29 mouse cellular contexts compared by ENCODE assay signal in genomic region chr9:22494203-22494807, GRCm38 (mm10). TPM values are rescaled to one million over a fixed set of nuclear protein-coding genes. Genes with fewer than 3 reads are reported as not detected.
A peak's percentile ranks its signal among the peaks of the same experiment; 100 is the strongest.
DNase-seq lines count a peak whose midpoint lies in the region; ATAC-seq and TF ChIP-seq lines count a peak whose summit lies in the region.
"Had no signal": no experiment of that assay in that cellular context is flagged by ENCODE, and none has a peak within 500 bp of the region (broad histone marks: within the 10 kb centered on the region; RNA-seq: fewer than 3 reads in every experiment).

No protein-coding gene starts in this region.

- intact Hi-C loops in heart, postnatal 14 days (cut with DNase I), result no loop called here

- H3K27me3 ChIP-seq in liver, embryonic 14.5 days (ENCODE audit: control insufficient read depth, insufficient read depth, low read length), result no peaks in the 10 kb centered on the region
- no peaks in the 10 kb centered on the region for H3K27me3 ChIP-seq in liver, embryonic 12.5 days (replicated peaks)
- H3K27me3 ChIP-seq: CH12.LX; forebrain, embryonic 13.5 days; hindbrain, embryonic 15.5 days; megakaryocyte, embryonic 14.5 days; Patski; stomach, embryonic 15.5 days had no signal

- no peak for TF ChIP-seq EP300 in liver, embryonic 14.5 days (IDR thresholded peaks at IDR 0.05; ENCODE audit: low read depth)

- H3K4me2 ChIP-seq in liver, embryonic 14.5 days (ENCODE audit: low read depth), result no peak overlapping the region
- H3K4me2 ChIP-seq in liver, embryonic 12.5 days, result no peak overlapping the region
- H3K4me2 ChIP-seq: forebrain, embryonic 13.5 days; hindbrain, embryonic 15.5 days; stomach, embryonic 15.5 days had no signal

- DNase-seq in heart, adult 11 months, result peak; percentile 68
- DNase-seq in heart, postnatal 14 days, result no peak
- no peak for DNase-seq in liver, embryonic 14.5 days (ENCODE audit: low read depth in 3 of 3, low spot score in 3 of 3)
- peak; percentile 54 for DNase-seq in ES-CJ7 (ENCODE audit: low read depth, low spot score)
- DNase-seq in cerebellum, postnatal 4 days (ENCODE audit: low spot score in 2 of 2), result no peak
- no peak for DNase-seq in thymus, postnatal 0 days (ENCODE audit: low spot score)
- DNase-seq: cerebellum, postnatal 25 days; gastrocnemius, postnatal 14 days; kidney, adult 18-20 months; kidney, postnatal 4 days; right cerebral cortex, postnatal 14 days; thymus, postnatal 14 days had no signal

- H3K9ac ChIP-seq in liver, embryonic 14.5 days (replicated peaks), result no peak overlapping the region
- no peak overlapping the region for H3K9ac ChIP-seq in liver, embryonic 12.5 days
- H3K9ac ChIP-seq: forebrain, embryonic 13.5 days; hindbrain, embryonic 15.5 days; stomach, embryonic 15.5 days had no signal

- no peaks in the 10 kb centered on the region for H3K4me1 ChIP-seq in liver, embryonic 14.5 days (replicated peaks; ENCODE audit: control insufficient read depth in 2 of 2, insufficient read depth in 2 of 2, low read length in 1 of 2)
- no peaks in the 10 kb centered on the region for H3K4me1 ChIP-seq in liver, embryonic 12.5 days
- H3K4me1 ChIP-seq: embryonic facial prominence, embryonic 10.5 days; forebrain, embryonic 13.5 days; hindbrain, embryonic 15.5 days; stomach, embryonic 15.5 days had no signal

- 60% methylated on average over 9 of the region's 9 CpGs for WGBS in liver, embryonic 14.5 days (ENCODE audit: insufficient replicate concordance)
- WGBS in liver, embryonic 12.5 days (ENCODE audit: insufficient replicate concordance), result 60% methylated on average over 9 of the region's 9 CpGs

- no peak overlapping the region for H3K4me3 ChIP-seq in liver, embryonic 14.5 days (ENCODE audit: insufficient read depth in 1 of 2, low read depth in 2 of 2, low read length in 2 of 2)
- H3K4me3 ChIP-seq in liver, embryonic 12.5 days, result no peak overlapping the region
- H3K4me3 ChIP-seq: embryonic facial prominence, embryonic 10.5 days; forebrain, embryonic 13.5 days; heart, embryonic 10.5 days; hindbrain, embryonic 15.5 days; megakaryocyte, embryonic 14.5 days; stomach, embryonic 15.5 days had no signal

- peak; percentile 42 for TF ChIP-seq CTCF in liver, embryonic 14.5 days (IDR thresholded peaks at IDR 0.05; ENCODE audit: low read depth)

- H3K27ac ChIP-seq in liver, embryonic 14.5 days, result no peak overlapping the region
- H3K27ac ChIP-seq in liver, embryonic 12.5 days, result no peak overlapping the region
- H3K27ac ChIP-seq: embryonic facial prominence, embryonic 10.5 days; forebrain, embryonic 13.5 days; heart, embryonic 10.5 days; hindbrain, embryonic 15.5 days; stomach, embryonic 15.5 days had no signal

- H3K9me3 ChIP-seq in liver, embryonic 14.5 days (ENCODE audit: control insufficient read depth, low read length), result no peaks in the 10 kb centered on the region
- H3K9me3 ChIP-seq in liver, embryonic 12.5 days (replicated peaks), result no peaks in the 10 kb centered on the region
- H3K9me3 ChIP-seq: forebrain, embryonic 13.5 days; heart, embryonic 10.5 days; hindbrain, embryonic 15.5 days; stomach, embryonic 15.5 days had no signal

- no peaks in the 10 kb centered on the region for H3K36me3 ChIP-seq in liver, embryonic 14.5 days (replicated peaks; ENCODE audit: control insufficient read depth, insufficient read depth, low read depth)
- H3K36me3 ChIP-seq in liver, embryonic 12.5 days, result no peaks in the 10 kb centered on the region
- H3K36me3 ChIP-seq: embryonic facial prominence, embryonic 10.5 days; hindbrain, embryonic 15.5 days; stomach, embryonic 15.5 days had no signal

- no peak for ATAC-seq in liver, embryonic 14.5 days (ENCODE audit: insufficient read depth)
- no peak for ATAC-seq in liver, embryonic 12.5 days
- ATAC-seq in megakaryocyte, adult 5-6 weeks (ENCODE audit: poor library complexity, severe bottlenecking), result peak; percentile 80
- ATAC-seq: forebrain, embryonic 13.5 days; Patski had no signal

RNA-seq across cellular contexts. Expression of gene Bbs9, which starts 18.8 kb away (rescaled TPM):
- 10 to 100 TPM; 13.1 to 14.0 TPM for total RNA-seq in heart, postnatal 14 days (2021)
- polyA plus RNA-seq in liver, embryonic 14.5 days (2012; rRNA removed), result 2.2 and 2.6 TPM in 2 replicates
- 2.3 and 3.0 TPM in 2 replicates for polyA plus RNA-seq in liver, embryonic 14.5 days (2014; fragmentation: Nextera tagmentation; extraction: Ambion mirVana)
- 4.8 and 5.4 TPM in 2 replicates for polyA plus RNA-seq in liver, embryonic 12.5 days (2016; fragmentation: Nextera tagmentation; extraction: Ambion mirVana)
- 7.3 and 12.2 TPM in 2 replicates for total RNA-seq in megakaryocyte, adult 5-6 weeks (2015)
- total RNA-seq in megakaryocyte, adult 5-6 weeks (2017), result 8.2 and 13.2 TPM in 2 replicates
- 14.8 and 16.0 TPM in 2 replicates for polyA plus RNA-seq in thymus, postnatal 0 days (2015; fragmentation: Nextera tagmentation; extraction: Ambion mirVana)

RNA-seq across cellular contexts. Expression of gene Rp9, which starts 24.8 kb away (rescaled TPM):
- 10 to 100 TPM; 39.4 to 39.5 TPM for total RNA-seq in heart, postnatal 14 days (2021)
- polyA plus RNA-seq in liver, embryonic 14.5 days (2012; rRNA removed), result 15.8 and 32.5 TPM in 2 replicates
- 34.1 and 37.2 TPM in 2 replicates for polyA plus RNA-seq in liver, embryonic 14.5 days (2014; fragmentation: Nextera tagmentation; extraction: Ambion mirVana)
- 55.7 and 56.0 TPM in 2 replicates for polyA plus RNA-seq in liver, embryonic 12.5 days (2016; fragmentation: Nextera tagmentation; extraction: Ambion mirVana)
- total RNA-seq in megakaryocyte, adult 5-6 weeks (2015), result 107 and 118 TPM in 2 replicates
- 113 and 155 TPM in 2 replicates for total RNA-seq in megakaryocyte, adult 5-6 weeks (2017)
- polyA plus RNA-seq in thymus, postnatal 0 days (2015; fragmentation: Nextera tagmentation; extraction: Ambion mirVana), result 126 and 150 TPM in 2 replicates

RNA-seq across cellular contexts. Expression of gene Gm17545, which starts 40.2 kb away (rescaled TPM):
- total RNA-seq in heart, postnatal 14 days (2021), result not detected
- polyA plus RNA-seq in liver, embryonic 14.5 days (2012; rRNA removed), result not detected in 2 replicates
- not detected in 2 replicates for polyA plus RNA-seq in liver, embryonic 14.5 days (2014; fragmentation: Nextera tagmentation; extraction: Ambion mirVana)
- not detected in 2 replicates for polyA plus RNA-seq in liver, embryonic 12.5 days (2016; fragmentation: Nextera tagmentation; extraction: Ambion mirVana)
- total RNA-seq in megakaryocyte, adult 5-6 weeks (2015), result not detected in 2 replicates
- total RNA-seq in megakaryocyte, adult 5-6 weeks (2017), result not detected in 2 replicates
- not detected in 2 replicates for polyA plus RNA-seq in thymus, postnatal 0 days (2015; fragmentation: Nextera tagmentation; extraction: Ambion mirVana)
- total RNA-seq: adrenal gland, postnatal 4 days; CH12.LX; gastrocnemius, postnatal 14 days; heart, postnatal 25 days; layer of hippocampus, postnatal 25 days; left cerebral cortex, postnatal 36 days had no signal
- polyA plus RNA-seq: embryonic facial prominence, embryonic 10.5 days; forebrain, embryonic 13.5 days; heart, embryonic 10.5 days; hindbrain, embryonic 15.5 days; liver, embryonic 16.5 days; neural tube, embryonic 11.5 days; Patski; spleen, adult 2 months; stomach, embryonic 15.5 days had no signal

Comparison
In these comparisons a context has a peak if more than half of its experiments do, and no peak if none do; other contexts are left out.
1. DNase-seq: peak in heart, adult 11 months (single experiment) and ES-CJ7 (single experiment); none in heart, postnatal 14 days (0 of 2), liver, embryonic 14.5 days (0 of 3), cerebellum, postnatal 4 days (0 of 2) and thymus, postnatal 0 days (single experiment).